Mouse (Mus musculus) erythroblast, embryonic 14.5 days (primary cell): ENCODE results near the gene Plcb2.

Experiments used
- GATA1 ChIP-seq: IDR thresholded peaks from 2 replicates; pipeline ENCODE4 v1.6.1; 2012; ENCODE audit warnings: low read length, inconsistent platforms, mixed read lengths
- TAL1 ChIP-seq: IDR thresholded peaks from 3 replicates; pipeline ENCODE4 v1.6.1; 2012; ENCODE audit warnings: low read length, inconsistent platforms, mixed read lengths

- TF ChIP-seq TAL1 (no peak), GATA1 (no peak)
Observed at GRCm38 (mm10) chr2:118697955-118698354, 30.3 kb downstream of the Plcb2 start.
